23 mouse cellular contexts compared by ENCODE assay signal in genomic region chr1:67183532-67183931, GRCm38 (mm10).
DNase-seq lines count a peak whose midpoint lies in the region; ATAC-seq lines count a peak whose summit lies in the region.
"Had no signal": no experiment of that assay in that cellular context is flagged by ENCODE, and none has a peak within 500 bp of the region (broad histone marks: within the 10 kb centered on the region; RNA-seq: fewer than 3 reads in every experiment).

No protein-coding gene starts in this region.

- H3K36me3 ChIP-seq in hindbrain, embryonic 10.5 days: no peaks in the 10 kb centered on the region
- H3K36me3 ChIP-seq: limb, embryonic 12.5 days; liver, embryonic 12.5 days; neural tube, embryonic 15.5 days; stomach, embryonic 15.5 days had no signal

- no peaks in the 10 kb centered on the region for H3K27me3 ChIP-seq in hindbrain, embryonic 10.5 days (ENCODE audit: insufficient read depth, poor library complexity, severe bottlenecking)
- H3K27me3 ChIP-seq: CH12.LX; limb, embryonic 12.5 days; liver, embryonic 12.5 days; neural tube, embryonic 15.5 days; stomach, embryonic 15.5 days had no signal

- peak; percentile 96 for ATAC-seq in frontal cortex, adult (ENCODE audit: low TSS enrichment)
- ATAC-seq: liver, embryonic 12.5 days; midbrain, embryonic 16.5 days had no signal

- 86% methylated on average over 6 of the region's 6 CpGs for WGBS in hindbrain, embryonic 10.5 days

- H3K9me3 ChIP-seq in hindbrain, embryonic 10.5 days: no peaks in the 10 kb centered on the region
- H3K9me3 ChIP-seq: limb, embryonic 12.5 days; liver, embryonic 12.5 days; neural tube, embryonic 15.5 days; stomach, embryonic 15.5 days had no signal

- no peak overlapping the region for H3K27ac ChIP-seq in hindbrain, embryonic 10.5 days
- H3K27ac ChIP-seq: limb, embryonic 12.5 days; liver, embryonic 12.5 days; neural tube, embryonic 15.5 days; stomach, embryonic 15.5 days had no signal

- DNase-seq in frontal cortex, postnatal 25 days (ENCODE audit: low spot score in 2 of 2): no peak
- DNase-seq in brain, adult 2 months (ENCODE audit: low read depth, low spot score): peak; percentile 79
- peak; percentile 9 to 16 for DNase-seq in frontal cortex, postnatal 14 days (ENCODE audit: low spot score in 2 of 2)
- DNase-seq in right cerebral cortex, adult 2 months (ENCODE audit: low spot score in 2 of 2): peak; percentile 36 to 62
- DNase-seq in hindbrain, embryonic 10.5 days (ENCODE audit: low spot score): no peak
- DNase-seq in kidney, adult 11 months: no peak
- no peak for DNase-seq in ovary, postnatal 36 days (ENCODE audit: low spot score)
- DNase-seq: adrenal gland, postnatal 14 days; cerebellum, adult 11-12 months; cerebellum, postnatal 14 days; embryo, embryonic 11 days; gastrocnemius, postnatal 36 days; kidney, adult 8-10 months; kidney, postnatal 14 days; lung, embryonic 14.5 days; lung, postnatal 36 days had no signal

- no peak overlapping the region for H3K4me3 ChIP-seq in hindbrain, embryonic 10.5 days
- H3K4me3 ChIP-seq: limb, embryonic 12.5 days; liver, embryonic 12.5 days; neural tube, embryonic 15.5 days; stomach, embryonic 15.5 days had no signal

- H3K4me1 ChIP-seq in hindbrain, embryonic 10.5 days (replicated peaks): no peaks in the 10 kb centered on the region
- H3K4me1 ChIP-seq: limb, embryonic 12.5 days; liver, embryonic 12.5 days; stomach, embryonic 15.5 days had no signal

Comparison
In these comparisons a context has a peak if more than half of its experiments do, and no peak if none do; other contexts are left out.
1. DNase-seq: peak in brain, adult 2 months (single experiment), frontal cortex, postnatal 14 days (2 of 2) and right cerebral cortex, adult 2 months (2 of 2); none in frontal cortex, postnatal 25 days (0 of 2), hindbrain, embryonic 10.5 days (single experiment), kidney, adult 11 months (single experiment) and ovary, postnatal 36 days (single experiment).